Mouse (Mus musculus): ENCODE measurements around the gene Proser2.

GRCm38 (mm10) chr2:6085622-6086530 lies 44.1 kb downstream of the Proser2 start:
- no peak for TF ChIP-seq FLI1 (IDR thresholded peaks at IDR 0.05; ENCODE audit: low read length)
- TF ChIP-seq GATA1 (IDR thresholded peaks at IDR 0.05; ENCODE audit: borderline replicate concordance, low read length) = no peak

Data from megakaryocyte, embryonic 14.5 days (primary cell).